Mouse (Mus musculus): ENCODE measurements around the gene Tnfaip8l3. TPM values are rescaled to one million over a fixed set of nuclear protein-coding genes. Genes with fewer than 3 reads are reported as not detected.

The Tnfaip8l3 gene
- polyA plus RNA-seq (2014; fragmentation: Nextera tagmentation; extraction: Ambion mirVana): 0.19 TPM in 1 of 2 replicates, not detected in the other

GRCm38 (mm10) chr9:54068032-54068649 lies at the start of gene Tnfaip8l3:
Tnfaip8l3 (minus strand) TSS chr9:54068388.
- peak within 1 kb of the TSS; percentile 100 for H3K4me2 ChIP-seq
- peak within 1 kb of the TSS; percentile 58 for H3K4me3 ChIP-seq (ENCODE audit: low read depth, low read length)
- peak; percentile 63; the same call in 1 of the 2 replicates for ATAC-seq (replicated peaks; ENCODE audit: insufficient number of reproducible peaks, low FRiP score, low TSS enrichment)
- H3K4me1 ChIP-seq (ENCODE audit: control insufficient read depth, insufficient read depth, low read length): 0 out of 2 replicates have a peak, but pooled peaks cover 3% of the 10 kb centered on the region
- peaks cover 23% of the 10 kb centered on the region for H3K27me3 ChIP-seq (ENCODE audit: control insufficient read depth, insufficient read depth, low read length)
- no peaks in the 10 kb centered on the region for H3K36me3 ChIP-seq (ENCODE audit: control insufficient read depth, insufficient read depth, low read length)
- no peaks in the 10 kb centered on the region for H3K9me3 ChIP-seq (replicated peaks; ENCODE audit: control insufficient read depth, low read length)
- 0% methylated on average over 33 of the region's 35 CpGs for WGBS (ENCODE audit: insufficient replicate concordance)
- H3K9ac ChIP-seq (ENCODE audit: low read depth, low read length): peak within 1 kb of the TSS; percentile 50
- H3K27ac ChIP-seq (ENCODE audit: low read depth, low read length): no peak within 1 kb of the TSS

DNA sequence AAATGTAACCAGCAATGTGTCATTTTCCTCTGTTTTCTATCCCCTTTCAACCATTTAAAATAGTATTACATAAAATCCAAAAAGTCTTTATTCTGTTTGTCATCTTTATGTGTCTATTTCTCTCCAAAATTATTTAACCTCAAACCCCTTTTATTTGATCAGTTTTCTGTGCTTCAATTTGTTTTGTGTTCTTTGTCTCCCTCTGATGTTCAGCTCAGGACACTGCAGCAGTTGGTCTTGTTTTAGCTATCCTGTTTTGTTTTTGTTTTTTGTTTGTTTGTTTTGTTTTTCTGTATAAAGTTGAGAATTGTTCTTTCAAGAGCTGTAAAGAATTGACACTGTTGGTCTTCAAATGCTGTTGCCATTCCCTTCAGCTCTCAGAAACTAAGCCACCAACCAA lies 44.5 kb upstream of the Tnfaip8l3 start:
- Histone ChIP-seq H3K9me3 (replicated peaks; ENCODE audit: control insufficient read depth, low read length) (0 out of 2 replicates have a peak, but pooled peaks cover 2% of the 10 kb centered on the region), H3K36me3 (ENCODE audit: control insufficient read depth, insufficient read depth, low read length) (no peaks in the 10 kb centered on the region)
- ATAC-seq (replicated peaks; ENCODE audit: insufficient number of reproducible peaks, low FRiP score, low TSS enrichment): no peak

DNA sequence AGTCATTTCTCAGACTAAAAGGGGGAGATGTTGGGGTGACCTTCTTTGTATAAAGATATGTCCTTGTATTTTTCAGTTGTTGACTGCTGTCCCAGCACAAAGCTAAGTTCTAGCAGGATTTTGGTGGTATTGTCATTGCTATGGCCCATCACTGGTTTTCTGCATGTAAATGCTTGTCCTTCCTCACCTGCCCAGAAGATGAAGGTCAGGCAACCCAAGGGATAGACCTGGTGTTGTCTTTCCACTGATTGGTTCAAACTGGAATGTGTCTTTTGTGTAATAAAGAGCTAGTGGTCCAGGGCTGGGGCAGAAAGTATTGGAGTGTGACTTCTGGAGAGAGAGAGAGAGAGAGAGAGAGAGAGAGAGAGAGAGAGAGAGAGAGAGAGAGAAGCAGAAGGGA lies 30.4 kb upstream of the Tnfaip8l3 start:
- Histone ChIP-seq H3K36me3 (ENCODE audit: control insufficient read depth, insufficient read depth, low read length) (no peaks in the 10 kb centered on the region), H3K9ac (ENCODE audit: low read depth, low read length) (no peak overlapping the region), H3K27me3 (ENCODE audit: control insufficient read depth, insufficient read depth, low read length) (no peaks in the 10 kb centered on the region), H3K4me2 (no peak overlapping the region), H3K4me1 (ENCODE audit: control insufficient read depth, insufficient read depth, low read length) (no peaks in the 10 kb centered on the region), H3K9me3 (replicated peaks; ENCODE audit: control insufficient read depth, low read length) (no peaks in the 10 kb centered on the region), H3K27ac (ENCODE audit: low read depth, low read length) (no peak overlapping the region), H3K4me3 (ENCODE audit: low read depth, low read length) (no peak overlapping the region)
- ATAC-seq (replicated peaks; ENCODE audit: insufficient number of reproducible peaks, low FRiP score, low TSS enrichment): no peak

More for the DNA sequence above, 44.5 kb upstream of the Tnfaip8l3 start:
- Histone ChIP-seq H3K9ac (ENCODE audit: low read depth, low read length) (no peak overlapping the region), H3K27me3 (ENCODE audit: control insufficient read depth, insufficient read depth, low read length) (no peaks in the 10 kb centered on the region), H3K27ac (ENCODE audit: low read depth, low read length) (no peak overlapping the region), H3K4me1 (ENCODE audit: control insufficient read depth, insufficient read depth, low read length) (no peaks in the 10 kb centered on the region), H3K4me3 (ENCODE audit: low read depth, low read length) (no peak overlapping the region), H3K4me2 (no peak overlapping the region)

DNA sequence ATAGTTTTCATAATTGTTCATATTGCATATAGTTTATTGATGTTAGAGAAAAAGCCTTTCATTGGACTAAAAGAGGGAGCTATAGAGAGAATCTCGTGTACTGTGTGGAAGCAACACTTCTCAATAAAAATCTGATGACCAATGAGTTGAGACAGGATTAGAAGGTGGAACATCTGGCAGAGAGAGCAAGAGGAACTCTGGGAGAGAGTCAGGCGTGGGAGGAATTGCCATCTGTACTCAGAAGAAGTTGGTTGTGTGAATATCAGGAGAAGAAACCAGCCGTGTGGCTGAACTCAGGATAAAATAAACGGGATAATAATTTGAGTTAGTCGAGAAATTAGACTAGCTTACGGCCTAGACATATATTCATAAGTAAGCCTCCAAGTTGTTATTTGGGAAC lies 28.9 kb upstream of the Tnfaip8l3 start:
- Histone ChIP-seq H3K9ac (ENCODE audit: low read depth, low read length) (no peak overlapping the region), H3K4me3 (ENCODE audit: low read depth, low read length) (no peak overlapping the region), H3K27ac (ENCODE audit: low read depth, low read length) (no peak overlapping the region), H3K4me2 (no peak overlapping the region), H3K27me3 (ENCODE audit: control insufficient read depth, insufficient read depth, low read length) (no peaks in the 10 kb centered on the region), H3K9me3 (replicated peaks; ENCODE audit: control insufficient read depth, low read length) (no peaks in the 10 kb centered on the region), H3K36me3 (ENCODE audit: control insufficient read depth, insufficient read depth, low read length) (no peaks in the 10 kb centered on the region), H3K4me1 (ENCODE audit: control insufficient read depth, insufficient read depth, low read length) (no peaks in the 10 kb centered on the region)
- ATAC-seq (replicated peaks; ENCODE audit: insufficient number of reproducible peaks, low FRiP score, low TSS enrichment): no peak
- 76% methylated on average over 6 of the region's 6 CpGs for WGBS (ENCODE audit: insufficient replicate concordance)

DNA sequence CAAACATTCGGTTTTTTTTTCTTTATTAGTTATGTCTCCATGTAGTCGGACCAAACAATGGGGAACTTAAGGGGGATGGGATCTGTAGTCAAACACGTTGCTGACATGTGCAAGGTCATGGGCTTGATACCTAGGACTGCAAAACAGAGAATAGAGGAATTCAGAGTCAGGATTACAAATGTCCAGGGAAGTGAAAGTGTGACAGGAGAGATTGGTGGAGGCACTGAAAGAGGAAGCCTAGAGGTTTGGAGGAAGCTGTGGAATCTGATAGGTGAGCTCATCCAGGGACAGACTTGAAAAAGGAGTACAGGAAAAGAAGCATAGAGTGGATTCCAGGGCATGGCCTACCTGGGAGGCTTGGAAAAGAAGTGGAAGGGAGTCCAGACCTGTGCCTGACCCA lies 16.1 kb upstream of the Tnfaip8l3 start:
- 64% methylated on average over 3 of the region's 3 CpGs for WGBS (ENCODE audit: insufficient replicate concordance)
- no peak for ATAC-seq (replicated peaks; ENCODE audit: insufficient number of reproducible peaks, low FRiP score, low TSS enrichment)

DNA sequence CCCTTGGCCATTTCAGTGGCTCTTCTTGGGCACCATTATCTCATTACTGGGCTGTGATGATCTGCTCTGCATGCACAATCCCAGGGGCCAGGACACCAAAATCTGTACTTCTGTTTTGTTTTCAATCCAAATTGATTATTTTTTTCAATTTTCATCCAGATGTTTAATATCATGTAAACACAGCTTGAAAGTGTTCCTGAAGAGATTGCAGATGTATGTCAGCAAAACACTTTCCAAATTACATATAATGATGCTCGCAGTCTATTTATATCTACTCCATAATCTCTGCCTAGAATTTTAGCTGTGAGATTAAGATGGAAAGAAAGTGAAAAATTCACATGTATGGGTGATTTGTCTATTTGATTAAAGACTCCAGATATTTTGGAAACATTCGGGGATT lies 9.6 kb upstream of the Tnfaip8l3 start:
- Histone ChIP-seq H3K4me1 (ENCODE audit: control insufficient read depth, insufficient read depth, low read length) (no peaks in the 10 kb centered on the region), H3K27me3 (ENCODE audit: control insufficient read depth, insufficient read depth, low read length) (no peaks in the 10 kb centered on the region), H3K27ac (ENCODE audit: low read depth, low read length) (no peak overlapping the region), H3K9me3 (replicated peaks; ENCODE audit: control insufficient read depth, low read length) (no peaks in the 10 kb centered on the region), H3K4me3 (ENCODE audit: low read depth, low read length) (no peak overlapping the region), H3K36me3 (ENCODE audit: control insufficient read depth, insufficient read depth, low read length) (no peaks in the 10 kb centered on the region), H3K4me2 (no peak overlapping the region), H3K9ac (ENCODE audit: low read depth, low read length) (no peak overlapping the region)
- WGBS (ENCODE audit: insufficient replicate concordance): 74% methylated on average over 2 of the region's 2 CpGs
- ATAC-seq (replicated peaks; ENCODE audit: insufficient number of reproducible peaks, low FRiP score, low TSS enrichment): no peak

More for the DNA sequence above, 16.1 kb upstream of the Tnfaip8l3 start:
- Histone ChIP-seq H3K9ac (ENCODE audit: low read depth, low read length) (no peak overlapping the region), H3K27ac (ENCODE audit: low read depth, low read length) (no peak overlapping the region), H3K9me3 (replicated peaks; ENCODE audit: control insufficient read depth, low read length) (no peaks in the 10 kb centered on the region), H3K4me3 (ENCODE audit: low read depth, low read length) (no peak overlapping the region), H3K27me3 (ENCODE audit: control insufficient read depth, insufficient read depth, low read length) (no peaks in the 10 kb centered on the region), H3K36me3 (ENCODE audit: control insufficient read depth, insufficient read depth, low read length) (no peaks in the 10 kb centered on the region), H3K4me2 (no peak overlapping the region), H3K4me1 (ENCODE audit: control insufficient read depth, insufficient read depth, low read length) (no peaks in the 10 kb centered on the region)

DNA sequence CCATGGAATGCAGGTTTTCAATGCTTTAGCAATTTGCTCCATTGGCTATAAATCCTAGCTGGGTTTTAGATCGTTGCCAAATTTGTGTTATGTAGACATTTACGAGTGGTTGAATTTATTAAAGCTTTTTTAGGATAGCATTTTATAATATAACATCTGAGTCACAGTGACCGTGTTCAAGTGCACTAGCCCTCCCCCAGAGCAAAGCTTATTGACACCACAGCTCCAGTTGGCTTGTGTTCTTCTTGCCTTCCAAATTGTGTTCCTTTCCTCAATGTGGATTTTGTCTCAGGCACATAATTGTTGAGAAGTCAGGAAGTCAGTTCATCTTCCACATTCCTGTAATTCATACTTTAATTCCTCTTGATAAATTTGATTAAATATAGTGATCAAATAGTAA lies 6.7 kb upstream of the Tnfaip8l3 start:
- Histone ChIP-seq H3K4me2 (no peak overlapping the region), H3K27me3 (ENCODE audit: control insufficient read depth, insufficient read depth, low read length) (no peaks in the 10 kb centered on the region), H3K9ac (ENCODE audit: low read depth, low read length) (no peak overlapping the region), H3K27ac (ENCODE audit: low read depth, low read length) (no peak overlapping the region), H3K4me1 (ENCODE audit: control insufficient read depth, insufficient read depth, low read length) (no peaks in the 10 kb centered on the region), H3K36me3 (ENCODE audit: control insufficient read depth, insufficient read depth, low read length) (no peaks in the 10 kb centered on the region), H3K9me3 (replicated peaks; ENCODE audit: control insufficient read depth, low read length) (no peaks in the 10 kb centered on the region), H3K4me3 (ENCODE audit: low read depth, low read length) (no peak overlapping the region)
- 82% methylated on average over 3 of the region's 3 CpGs for WGBS (ENCODE audit: insufficient replicate concordance)
- no peak for ATAC-seq (replicated peaks; ENCODE audit: insufficient number of reproducible peaks, low FRiP score, low TSS enrichment)

- Histone ChIP-seq H3K9me3 (replicated peaks; ENCODE audit: control insufficient read depth, low read length) (no peaks in the 10 kb centered on the region), H3K4me1 (ENCODE audit: control insufficient read depth, insufficient read depth, low read length) (0 out of 2 replicates have a peak, but pooled peaks cover 3% of the 10 kb centered on the region), H3K4me3 (ENCODE audit: low read depth, low read length) (no peak overlapping the region), H3K27me3 (ENCODE audit: control insufficient read depth, insufficient read depth, low read length) (no peaks in the 10 kb centered on the region), H3K9ac (ENCODE audit: low read depth, low read length) (no peak overlapping the region), H3K27ac (ENCODE audit: low read depth, low read length) (no peak overlapping the region), H3K4me2 (no peak overlapping the region), H3K36me3 (ENCODE audit: control insufficient read depth, insufficient read depth, low read length) (no peaks in the 10 kb centered on the region)
- ATAC-seq (replicated peaks; ENCODE audit: insufficient number of reproducible peaks, low FRiP score, low TSS enrichment): no peak
- 69% methylated on average over 4 of the region's 4 CpGs for WGBS (ENCODE audit: insufficient replicate concordance)
These were observed 5.5 kb upstream of the Tnfaip8l3 start for GRCm38 (mm10) chr9:54073688-54074087.

GRCm38 (mm10) chr9:54071474-54072095 lies 3.4 kb upstream of the Tnfaip8l3 start:
- no peak overlapping the region for H3K27ac ChIP-seq (ENCODE audit: low read depth, low read length)
- H3K4me1 ChIP-seq (ENCODE audit: control insufficient read depth, insufficient read depth, low read length): 0 out of 2 replicates have a peak, but pooled peaks cover 3% of the 10 kb centered on the region
- H3K36me3 ChIP-seq (ENCODE audit: control insufficient read depth, insufficient read depth, low read length): no peaks in the 10 kb centered on the region
- no peak overlapping the region for H3K9ac ChIP-seq (ENCODE audit: low read depth, low read length)
- H3K4me2 ChIP-seq: no peak overlapping the region
- H3K27me3 ChIP-seq (ENCODE audit: control insufficient read depth, insufficient read depth, low read length): peaks cover 14% of the 10 kb centered on the region
- 54% methylated on average over 7 of the region's 7 CpGs for WGBS (ENCODE audit: insufficient replicate concordance)
- no peak for ATAC-seq (replicated peaks; ENCODE audit: insufficient number of reproducible peaks, low FRiP score, low TSS enrichment)
- no peak overlapping the region for H3K4me3 ChIP-seq (ENCODE audit: low read depth, low read length)
- no peaks in the 10 kb centered on the region for H3K9me3 ChIP-seq (replicated peaks; ENCODE audit: control insufficient read depth, low read length)

Measured in heart, embryonic 11.5 days (tissue).